Mouse (Mus musculus): ENCODE measurements at regions not wholly inside any gene's neighbourhood (a gene's known extent, or its start where the extent isn't known, plus 50 kb on each side); places are given as distances from the start of the nearest gene placed in this dataset.

DNA sequence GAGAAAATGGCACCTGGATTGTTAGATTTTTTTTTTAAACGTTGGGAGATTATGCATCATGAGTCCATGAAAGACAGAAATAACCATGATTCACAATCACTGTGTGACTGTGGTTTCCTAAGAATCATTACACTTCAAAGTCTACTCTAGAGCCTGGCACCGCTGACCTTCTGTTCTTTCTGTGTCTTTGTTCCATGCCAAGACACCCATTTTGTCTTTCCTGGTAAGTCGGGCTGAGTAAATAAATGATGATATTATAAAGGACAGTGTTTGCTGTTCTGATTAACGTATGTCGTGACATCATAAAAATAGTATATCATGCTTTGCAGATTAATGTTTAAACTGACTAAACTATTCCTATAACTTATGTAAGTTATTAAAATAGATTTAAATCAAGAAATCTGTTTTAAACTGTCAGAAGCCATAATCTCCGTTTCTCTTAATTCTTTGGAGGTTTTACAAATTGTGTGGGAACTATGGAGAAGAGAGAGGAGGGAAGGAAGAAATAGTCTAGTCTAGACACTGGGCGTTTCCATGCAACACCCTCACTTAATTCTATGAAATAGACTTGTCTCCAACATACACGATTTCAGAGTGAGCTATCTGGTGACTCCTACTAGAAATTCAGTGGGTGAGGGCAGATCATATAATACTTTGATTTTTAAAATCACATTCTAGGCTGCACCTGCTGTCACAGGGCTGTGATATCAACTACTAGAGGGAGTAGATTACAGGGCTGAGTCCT lies 388.7 kb downstream of the Klf5 start:
- no peak for ATAC-seq (replicated peaks; ENCODE audit: low FRiP score, low TSS enrichment, poor library complexity, severe bottlenecking)

DNA sequence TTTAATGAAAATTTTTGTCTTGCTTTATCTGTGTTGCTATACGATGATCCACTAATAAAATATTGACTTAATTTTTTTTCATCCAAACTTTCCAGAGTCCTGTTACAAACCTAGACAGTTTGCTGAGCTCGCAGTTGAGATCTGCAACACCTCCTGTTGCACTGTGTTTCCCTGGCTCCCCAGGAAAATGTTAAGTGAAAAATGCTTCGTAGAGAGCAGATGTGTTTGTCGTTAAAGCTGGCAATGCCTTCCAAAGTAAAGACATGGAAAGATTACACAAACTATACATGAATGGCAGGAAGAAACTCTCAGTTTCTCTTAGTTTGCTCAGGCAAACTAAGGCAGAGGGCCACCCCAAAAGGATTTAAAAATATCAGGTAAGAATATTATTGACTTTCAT lies 389.9 kb downstream of the Klf5 start:
- ATAC-seq (replicated peaks; ENCODE audit: low FRiP score, low TSS enrichment, poor library complexity, severe bottlenecking) = no peak

DNA sequence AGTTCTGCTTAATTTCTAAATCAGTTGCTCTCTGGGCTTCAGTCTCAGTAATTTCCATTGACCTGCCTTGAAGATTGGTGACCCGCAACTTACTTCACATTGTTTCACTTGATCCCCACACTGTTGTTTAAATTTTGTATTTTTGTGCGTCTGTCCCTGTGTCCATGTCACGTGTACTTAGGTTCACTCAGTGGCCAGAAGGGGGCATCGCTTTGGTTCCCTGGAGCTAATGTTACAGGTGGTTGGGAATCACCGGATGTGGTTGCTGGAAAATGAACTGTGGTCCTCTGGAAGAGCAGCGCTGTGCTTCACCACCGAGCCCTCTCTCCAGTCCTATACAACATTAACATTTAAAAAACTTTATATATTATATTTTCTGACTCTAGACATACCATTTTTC lies 397.8 kb downstream of the Klf5 start:
- ATAC-seq (replicated peaks; ENCODE audit: low FRiP score, low TSS enrichment, poor library complexity, severe bottlenecking) = no peak

DNA sequence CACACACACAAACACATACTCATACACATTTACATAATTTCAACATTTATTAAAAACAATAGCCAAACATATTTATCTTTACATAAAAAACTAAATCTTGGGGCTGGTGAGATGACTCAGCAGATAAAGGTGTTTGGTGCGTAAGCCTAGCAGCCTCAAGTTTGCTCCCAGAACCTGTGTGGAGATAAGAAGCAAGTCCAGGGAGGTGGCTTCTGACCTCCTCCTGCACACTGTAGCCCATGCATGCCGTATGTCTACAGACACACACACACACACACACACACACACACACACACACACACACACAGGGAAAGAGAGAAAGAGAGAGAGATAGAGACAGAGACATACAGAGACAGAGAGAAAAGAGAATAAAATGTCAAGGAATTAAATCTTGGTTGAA lies 401.1 kb downstream of the Klf5 start:
- ATAC-seq (replicated peaks; ENCODE audit: low FRiP score, low TSS enrichment, poor library complexity, severe bottlenecking) = no peak

DNA sequence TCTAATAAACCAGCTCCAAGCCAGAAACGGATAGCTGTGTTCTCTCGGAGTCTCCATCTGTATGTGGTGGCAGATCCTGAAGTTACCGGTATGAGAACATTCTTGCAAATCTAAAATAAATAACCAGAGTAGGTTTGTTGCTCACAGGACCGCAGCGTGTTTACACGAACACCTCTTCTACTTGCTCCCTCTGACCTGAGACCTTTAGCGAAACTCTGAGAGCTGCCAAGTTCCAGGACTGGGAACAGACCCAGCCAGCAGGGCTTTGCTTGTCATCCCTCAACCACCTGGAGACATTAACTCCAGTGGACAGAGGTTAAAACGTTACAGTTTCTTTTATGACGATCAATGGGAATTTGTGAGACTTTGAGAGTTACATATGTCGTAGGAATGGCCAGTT lies 407.5 kb downstream of the Klf5 start:
- no peak for ATAC-seq (replicated peaks; ENCODE audit: low FRiP score, low TSS enrichment, poor library complexity, severe bottlenecking)

DNA sequence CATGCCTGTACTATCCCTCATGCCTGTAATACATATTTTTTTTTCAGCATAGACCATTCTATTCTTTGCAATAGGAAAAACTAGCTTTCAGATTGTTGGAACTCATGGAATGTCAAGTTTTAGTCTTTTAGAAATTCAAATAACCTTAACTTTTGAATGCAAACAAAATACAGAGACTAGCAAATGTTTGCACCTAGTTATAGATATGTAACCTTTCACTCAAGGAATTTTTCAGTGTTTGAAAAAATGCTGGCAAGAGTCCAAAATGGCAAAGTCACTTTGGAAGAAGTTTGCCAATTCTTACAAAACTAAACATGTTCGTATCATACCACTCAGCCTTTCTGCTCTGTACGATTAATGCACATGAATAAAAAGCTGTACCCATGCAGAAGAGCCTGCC lies 409.6 kb downstream of the Klf5 start:
- ATAC-seq (replicated peaks; ENCODE audit: low FRiP score, low TSS enrichment, poor library complexity, severe bottlenecking) = no peak

DNA sequence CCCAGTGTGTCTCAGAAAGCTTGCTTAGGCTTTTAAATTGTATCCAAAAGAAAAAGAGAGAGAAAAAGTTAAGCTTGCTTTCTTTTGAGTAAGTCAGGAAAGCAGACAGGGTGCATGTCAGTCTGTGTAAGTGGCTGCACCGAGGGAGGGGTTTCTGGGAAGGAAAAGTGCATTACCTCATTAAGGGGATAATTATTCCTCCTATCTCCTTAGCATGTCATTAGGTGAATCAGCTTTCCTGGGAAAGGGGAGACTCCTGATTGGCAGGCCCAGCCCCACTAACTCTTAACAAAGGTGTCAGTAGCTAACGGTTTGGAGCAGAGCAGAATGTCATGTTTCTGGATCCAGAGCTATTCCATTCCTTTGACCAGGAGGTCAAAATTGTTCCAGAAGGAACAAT lies 411.3 kb downstream of the Klf5 start:
- ATAC-seq (replicated peaks; ENCODE audit: low FRiP score, low TSS enrichment, poor library complexity, severe bottlenecking) = no peak

DNA sequence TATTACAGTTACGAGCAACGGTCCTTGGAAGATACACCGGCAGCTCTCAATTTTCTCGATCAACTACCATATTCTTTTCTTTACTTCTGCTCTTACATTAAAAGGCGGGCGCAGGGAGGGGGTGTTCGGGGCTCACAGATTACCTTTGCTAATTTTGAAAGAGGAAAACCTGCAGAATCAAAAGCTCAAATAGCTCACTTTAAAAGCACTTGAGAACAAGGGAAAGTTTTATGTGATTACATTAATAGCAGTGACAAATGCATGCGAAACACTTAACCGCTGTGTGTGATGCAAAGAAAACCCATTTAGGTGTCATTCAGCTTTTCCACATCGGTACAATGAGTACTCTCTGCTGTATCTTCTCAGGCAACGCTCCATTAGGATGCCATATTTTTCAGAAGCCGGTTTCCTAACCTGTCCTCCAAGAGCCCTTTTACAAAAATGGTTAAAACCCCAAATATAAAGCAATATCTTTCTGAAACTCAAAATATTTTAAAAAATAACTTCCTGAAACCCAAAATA lies 412.2 kb downstream of the Klf5 start:
- ATAC-seq (replicated peaks; ENCODE audit: low FRiP score, low TSS enrichment, poor library complexity, severe bottlenecking) = no peak

DNA sequence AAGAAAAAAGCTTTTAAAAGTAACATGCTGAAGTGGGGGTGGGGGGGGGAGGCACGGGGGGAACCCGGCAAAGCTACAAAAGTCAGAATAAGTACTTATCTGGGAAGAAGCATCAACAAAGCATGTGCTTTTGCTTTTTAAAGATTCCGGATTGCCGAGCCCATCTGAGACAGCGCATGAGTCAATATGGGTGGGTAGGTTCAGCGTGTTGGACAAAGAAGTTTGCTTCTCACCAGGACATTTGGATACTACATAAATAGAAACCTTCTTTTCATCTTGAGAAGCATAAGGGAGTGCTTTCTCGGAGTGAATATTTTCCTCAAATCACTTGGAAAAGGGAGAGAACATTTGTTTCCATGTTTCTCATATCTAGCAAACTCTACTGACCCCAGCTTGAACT lies 414.1 kb downstream of the Klf5 start:
- no peak for ATAC-seq (replicated peaks; ENCODE audit: low FRiP score, low TSS enrichment, poor library complexity, severe bottlenecking)

DNA sequence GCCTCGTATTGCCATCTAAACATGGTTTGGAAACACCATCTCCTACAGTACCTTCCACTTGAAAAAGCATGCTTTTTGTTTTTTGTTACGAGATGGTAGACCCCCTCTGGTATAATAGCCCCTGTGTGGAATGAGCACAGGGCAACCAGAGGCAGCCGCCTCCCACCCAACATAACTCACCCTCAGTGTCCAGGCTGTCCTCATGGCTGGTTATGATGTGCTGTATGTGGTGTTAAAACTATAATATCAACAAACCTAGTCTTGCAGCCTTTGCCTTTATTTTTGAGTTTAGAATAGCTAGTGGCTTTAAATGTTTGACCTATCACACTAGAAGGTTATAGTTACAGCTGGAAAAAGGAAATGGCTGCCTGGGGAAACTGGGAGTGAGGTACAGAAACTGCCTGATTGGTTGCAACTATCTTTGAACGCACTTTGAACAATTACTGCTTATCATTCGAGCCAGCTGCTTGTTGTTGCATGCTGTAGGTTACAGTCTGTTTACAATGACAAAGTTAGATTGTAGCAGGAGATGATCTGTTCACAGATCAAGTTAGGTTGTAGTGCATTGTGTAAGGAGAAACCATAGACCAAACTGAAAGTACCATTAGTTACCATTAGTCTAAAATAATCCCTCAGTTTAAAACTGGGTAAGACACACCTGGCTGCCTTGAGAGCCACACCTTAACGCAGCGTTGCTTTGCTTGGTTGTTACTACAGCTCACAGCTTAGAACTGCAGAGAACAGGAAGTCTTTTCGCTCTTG lies 414.8 kb downstream of the Klf5 start:
- ATAC-seq (replicated peaks; ENCODE audit: low FRiP score, low TSS enrichment, poor library complexity, severe bottlenecking) = no peak; the same call in 1 of the 2 replicates

DNA sequence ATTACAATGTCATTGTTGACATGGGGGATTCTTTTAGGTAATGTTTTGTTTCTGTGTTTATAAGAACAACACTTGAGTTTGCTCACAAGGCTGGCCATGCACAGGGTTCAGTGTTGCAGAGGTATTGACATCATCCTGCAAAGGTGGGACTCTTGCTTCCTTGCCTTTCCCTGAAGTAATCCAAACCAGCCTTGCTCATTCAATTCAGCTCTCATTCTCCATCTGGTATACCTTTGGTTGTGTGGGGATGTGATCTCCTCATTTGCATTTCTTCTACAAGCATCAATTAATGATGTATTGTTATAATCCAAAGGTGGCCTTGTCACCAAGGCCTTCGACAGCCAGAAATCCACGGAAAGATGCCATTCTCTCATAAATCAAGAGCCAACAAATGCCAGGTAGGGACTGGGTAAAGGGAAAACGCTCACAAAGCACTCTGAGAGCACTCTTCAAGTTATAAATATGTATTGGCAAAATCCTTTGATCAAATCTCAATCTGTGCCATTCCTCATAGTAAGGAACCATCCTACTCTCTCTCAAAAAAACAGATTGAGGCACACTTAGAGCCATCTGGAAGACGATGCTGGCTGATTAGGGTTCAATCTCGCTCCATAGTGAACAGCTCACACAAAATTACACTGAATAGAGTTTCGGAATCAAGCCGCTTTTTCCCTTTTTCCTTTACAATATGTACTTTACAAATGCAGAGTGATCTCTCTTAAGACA lies 435.1 kb downstream of the Klf5 start:
- ATAC-seq (replicated peaks; ENCODE audit: low FRiP score, low TSS enrichment, poor library complexity, severe bottlenecking) = no peak

DNA sequence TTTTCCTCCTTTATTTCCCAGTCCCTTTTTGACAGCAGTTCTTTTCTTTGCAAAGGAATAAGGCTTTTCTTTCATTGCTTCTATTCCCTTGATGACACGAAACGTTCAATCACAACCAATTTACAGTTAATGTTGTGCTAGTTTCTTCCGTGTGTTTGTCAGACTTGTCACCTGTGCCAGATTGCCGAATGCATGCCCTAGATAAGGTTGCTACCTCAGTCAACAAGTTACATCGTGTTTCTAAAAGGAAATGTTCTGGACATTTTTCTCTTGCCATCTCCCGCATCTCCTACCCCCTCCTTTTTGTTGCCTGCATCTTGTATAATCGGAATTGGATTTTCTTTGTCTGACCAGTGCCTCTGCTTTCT lies 435.7 kb downstream of the Klf5 start:
- no peak for ATAC-seq (replicated peaks; ENCODE audit: low FRiP score, low TSS enrichment, poor library complexity, severe bottlenecking)

DNA sequence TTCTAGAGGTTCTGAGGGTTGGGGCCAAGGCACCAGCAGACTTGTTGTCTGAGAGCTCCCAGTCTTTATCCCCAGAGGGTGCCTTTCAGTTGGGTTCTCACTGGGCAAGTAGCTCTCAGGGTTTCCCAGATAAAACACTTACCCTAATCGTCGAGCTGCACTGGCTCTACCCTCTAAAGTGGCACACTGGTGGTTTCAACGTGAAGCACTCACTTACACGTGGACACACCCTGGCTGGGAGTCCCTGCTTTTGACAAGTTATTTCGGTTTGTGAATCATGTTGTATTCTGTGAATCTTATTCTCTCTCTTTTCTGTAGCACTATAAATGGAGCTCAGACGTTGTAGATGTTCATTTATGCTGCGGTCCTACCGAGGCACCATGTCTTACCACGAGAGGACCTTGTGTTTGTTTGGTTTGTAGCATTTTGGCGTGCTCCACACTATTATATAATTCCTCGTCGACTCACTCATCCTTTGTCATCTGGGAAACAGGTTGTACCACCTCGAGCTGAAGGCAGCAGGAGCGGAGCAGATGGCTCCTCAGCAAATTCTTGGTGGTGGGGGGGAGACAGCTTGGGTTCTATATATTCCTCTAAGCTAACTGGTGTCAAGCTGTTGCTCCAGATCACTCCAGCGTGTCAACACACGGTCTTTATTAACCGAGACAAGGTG lies 445.3 kb downstream of the Klf5 start:
- ATAC-seq (replicated peaks; ENCODE audit: low FRiP score, low TSS enrichment, poor library complexity, severe bottlenecking) = no peak

DNA sequence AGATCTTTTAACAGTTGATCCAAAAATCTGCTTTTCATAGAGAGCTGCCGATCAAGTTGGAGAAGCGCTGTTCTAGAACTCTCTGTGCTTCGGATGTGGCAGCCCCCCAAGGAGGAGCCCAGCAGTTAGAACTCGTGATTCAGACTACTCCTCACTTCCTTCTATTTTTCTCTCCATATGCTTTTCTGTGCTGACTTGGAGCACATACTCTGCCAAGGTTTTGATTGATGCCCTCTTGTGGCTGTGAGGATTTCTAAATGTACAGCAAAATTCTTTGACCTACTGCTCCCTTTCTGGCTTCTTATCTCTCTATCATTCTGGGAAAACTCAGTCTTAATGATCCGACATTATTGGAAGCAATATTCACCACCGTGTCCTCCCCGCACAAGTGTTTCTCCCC lies 446.7 kb downstream of the Klf5 start:
- ATAC-seq (replicated peaks; ENCODE audit: low FRiP score, low TSS enrichment, poor library complexity, severe bottlenecking) = no peak

DNA sequence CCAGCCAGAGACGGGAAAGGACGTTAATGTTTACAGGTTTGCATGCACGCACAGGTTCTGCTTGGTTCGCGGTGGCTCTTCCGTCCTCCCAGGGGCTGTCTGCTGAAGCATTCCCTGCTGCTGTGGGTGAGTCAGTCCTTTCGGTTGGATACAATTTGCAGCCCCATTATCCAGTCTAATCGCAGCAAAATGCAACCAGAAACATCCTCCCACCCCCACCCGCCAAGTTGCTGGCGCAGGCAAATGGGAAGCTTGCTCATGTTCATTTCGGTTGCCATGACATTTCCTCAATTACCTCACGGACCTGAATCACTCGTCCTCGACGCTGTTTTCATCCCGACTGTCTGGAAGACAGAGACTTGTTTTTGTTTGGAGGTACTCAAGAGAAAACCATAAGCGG lies 449.7 kb downstream of the Klf5 start:
- no peak for ATAC-seq (replicated peaks; ENCODE audit: low FRiP score, low TSS enrichment, poor library complexity, severe bottlenecking)

DNA sequence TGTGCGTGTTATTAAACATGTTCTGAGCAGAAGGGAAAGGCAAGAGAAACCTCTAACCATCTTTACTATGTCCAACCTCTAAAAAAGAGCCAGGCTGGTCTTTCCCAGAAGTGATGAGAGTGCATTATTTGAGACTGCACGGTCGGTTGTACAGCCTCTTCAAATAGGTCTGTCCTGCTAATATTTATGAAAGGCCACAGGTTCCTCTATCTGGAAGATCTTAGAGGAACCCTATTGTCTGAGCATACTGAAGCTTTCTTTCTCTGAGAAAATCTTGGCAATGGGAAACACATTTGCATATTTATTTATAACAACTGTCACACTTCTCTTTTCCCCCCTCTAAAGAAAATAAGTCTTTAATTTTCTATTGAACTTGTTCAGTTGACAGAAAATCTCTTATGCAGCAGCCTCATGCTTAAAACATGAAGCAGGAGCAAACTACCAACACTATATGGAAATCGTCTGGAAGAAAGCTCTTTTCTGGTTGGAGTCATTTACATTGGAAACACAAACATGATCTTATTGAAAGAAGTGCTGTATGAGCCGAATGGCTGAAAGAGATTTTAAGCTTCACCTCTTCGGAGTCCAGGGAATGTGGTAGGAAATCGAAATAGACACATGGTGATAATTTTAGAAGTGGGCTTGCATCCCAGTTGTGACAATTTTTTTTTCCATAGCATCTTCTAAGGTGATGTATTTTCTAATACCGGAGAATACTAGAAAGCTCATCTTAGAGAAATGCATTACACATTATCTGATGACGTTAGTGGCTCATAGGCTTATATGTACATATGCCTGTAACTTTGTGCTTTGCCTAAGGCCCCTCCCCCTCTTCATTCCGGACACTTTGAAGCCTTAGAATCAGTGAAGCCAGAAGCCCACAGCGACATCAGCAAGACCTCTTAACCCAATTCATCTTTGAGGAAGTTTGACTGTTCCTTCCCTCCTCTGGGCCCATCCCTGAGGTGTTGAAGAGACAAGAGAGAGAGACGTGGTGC lies 451.1 kb downstream of the Klf5 start:
- ATAC-seq (replicated peaks; ENCODE audit: low FRiP score, low TSS enrichment, poor library complexity, severe bottlenecking) = no peak

DNA sequence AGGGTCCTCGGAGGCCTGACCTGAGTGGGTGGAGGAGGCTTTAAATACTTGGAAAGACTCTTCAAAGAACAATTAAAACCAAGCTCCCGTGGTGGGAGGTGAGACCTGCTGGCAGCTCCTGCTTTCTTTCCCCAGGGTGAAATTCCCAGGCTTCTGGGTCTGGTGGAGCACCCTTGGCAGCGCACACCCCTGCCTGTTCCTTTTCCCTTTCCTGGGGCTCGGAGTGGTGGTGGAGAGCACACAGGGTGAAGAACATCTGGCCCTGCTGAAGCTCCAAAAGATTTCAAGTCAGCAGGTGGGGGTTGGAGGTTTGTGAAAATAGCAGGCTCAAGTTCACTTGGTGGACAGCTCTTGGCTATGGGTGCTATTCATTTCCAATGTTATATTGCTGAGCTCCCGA lies 459.6 kb downstream of the Klf5 start:
- ATAC-seq (replicated peaks; ENCODE audit: low FRiP score, low TSS enrichment, poor library complexity, severe bottlenecking) = no peak

DNA sequence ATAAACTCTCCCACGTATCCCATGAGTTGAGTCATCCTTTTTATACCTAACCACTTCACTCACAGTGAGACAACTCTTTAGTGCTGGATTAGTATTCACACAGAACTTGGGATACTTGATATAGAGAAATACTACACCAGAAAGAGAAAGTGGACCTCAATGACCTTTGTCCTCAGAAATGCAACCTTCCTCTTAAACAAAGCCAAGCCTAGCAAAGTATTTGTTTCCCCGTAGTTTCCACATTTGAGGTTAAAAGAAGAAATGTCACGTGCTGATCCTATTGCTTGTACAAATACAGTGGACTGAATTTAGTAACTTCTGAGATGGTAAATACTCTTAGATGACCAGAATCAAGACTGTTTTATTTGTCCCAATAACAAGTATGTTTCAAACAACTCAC lies 464.8 kb downstream of the Klf5 start:
- no peak for ATAC-seq (replicated peaks; ENCODE audit: low FRiP score, low TSS enrichment, poor library complexity, severe bottlenecking)

DNA sequence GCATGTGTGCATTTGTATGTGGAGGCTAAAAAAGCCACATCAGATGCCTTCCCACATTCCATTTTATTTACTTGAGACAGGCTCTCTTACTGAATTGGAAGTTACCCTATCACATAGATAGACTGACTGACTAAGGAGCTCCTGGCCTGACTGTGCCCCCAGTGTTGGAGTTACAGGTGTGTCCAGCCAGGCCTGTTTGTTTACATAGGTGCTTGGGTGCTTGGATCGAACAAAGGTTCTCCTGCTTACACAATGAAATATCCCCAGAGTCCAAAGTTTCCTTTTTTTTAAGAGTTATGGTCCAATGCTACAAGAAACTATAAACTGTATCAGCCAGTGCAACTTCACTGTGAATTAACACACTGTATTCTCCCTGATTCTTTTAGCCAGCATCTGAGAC lies 472.5 kb downstream of the Klf5 start:
- ATAC-seq (replicated peaks; ENCODE audit: low FRiP score, low TSS enrichment, poor library complexity, severe bottlenecking) = no peak
